Mouse (Mus musculus): ENCODE measurements around the gene Gm9837.
"Not testable (repeated sequence)": the region's sequence is repeated elsewhere in the genome, so short reads cannot be mapped to it uniquely, and the experiment has no call there.

The Gm9837 gene

DNA sequence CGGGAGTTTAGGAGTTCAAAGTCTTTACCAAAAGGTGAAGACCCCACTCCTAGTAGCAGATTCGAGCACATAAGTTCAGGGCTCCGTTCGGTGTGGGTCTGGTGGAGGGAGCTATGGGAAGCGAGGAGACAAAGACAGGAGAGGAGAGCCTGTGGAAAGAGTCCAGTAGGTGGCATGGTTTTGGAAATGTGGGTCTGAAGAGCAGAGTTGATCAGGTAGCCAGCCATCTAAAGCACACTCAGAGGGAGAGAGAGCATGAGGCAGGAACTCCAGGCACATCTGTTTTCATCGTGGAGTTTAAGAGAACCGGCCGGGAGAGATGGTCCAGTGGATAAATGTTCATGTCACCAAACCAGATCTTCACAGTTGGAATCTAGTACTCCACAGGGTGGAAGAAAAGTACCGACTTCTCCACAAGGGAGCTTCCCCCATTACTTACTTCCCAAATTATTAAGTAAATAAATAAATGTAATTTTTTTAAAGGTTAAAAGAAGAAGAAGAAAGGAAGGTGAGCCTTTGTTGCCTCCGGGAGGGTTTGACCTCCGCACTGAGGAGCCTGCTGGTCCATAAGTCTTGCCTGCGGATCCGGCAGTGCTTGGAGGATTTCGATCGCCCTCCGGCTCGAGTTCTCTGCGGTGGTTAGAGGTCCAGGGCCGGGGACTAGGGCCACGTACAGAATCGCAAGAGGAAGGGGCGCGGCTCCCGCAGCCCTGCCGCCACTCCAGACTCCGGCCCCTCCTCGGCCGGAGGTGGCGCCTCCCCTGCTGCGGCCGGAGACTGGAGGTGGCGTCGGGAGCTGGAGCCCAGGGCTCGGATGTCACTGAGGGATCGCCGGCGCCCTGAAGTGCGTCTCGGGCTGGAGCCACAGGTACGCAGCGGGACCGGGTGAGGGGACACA lies 13.6 kb downstream of the Gm9837 start, which contains the start of the genes Gm10447 and Shroom1:
TSS of gene Gm10447 (minus strand) at position 637 of the 898 bp plus-strand sequence.
TSS of gene Shroom1 (plus strand) at position 732 of the 898 bp plus-strand sequence.
- peak; percentile 51; the same call in 1 of the 2 replicates for ATAC-seq (ENCODE audit: low TSS enrichment)

DNA sequence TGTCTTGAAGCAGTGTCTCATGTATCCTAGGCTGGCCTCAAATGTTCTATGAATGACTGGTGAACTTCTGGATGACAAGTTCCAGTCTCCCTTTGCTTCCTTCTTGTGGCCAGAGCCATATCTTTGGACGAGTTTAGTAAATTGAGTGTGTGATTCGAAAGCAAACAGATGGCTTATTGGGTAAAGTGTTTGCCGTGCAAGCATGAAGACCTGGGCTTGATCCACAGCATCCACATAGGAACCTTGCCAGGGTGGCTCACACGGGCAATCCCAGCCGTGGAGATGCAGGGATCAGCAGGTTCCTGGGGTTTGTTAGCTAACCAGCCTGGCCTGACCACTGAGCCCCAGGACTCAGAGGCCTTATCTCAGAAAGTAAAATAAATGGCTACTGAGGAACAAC lies 17.2 kb downstream of the Gm9837 start:
- ATAC-seq (ENCODE audit: low TSS enrichment), result no peak

DNA sequence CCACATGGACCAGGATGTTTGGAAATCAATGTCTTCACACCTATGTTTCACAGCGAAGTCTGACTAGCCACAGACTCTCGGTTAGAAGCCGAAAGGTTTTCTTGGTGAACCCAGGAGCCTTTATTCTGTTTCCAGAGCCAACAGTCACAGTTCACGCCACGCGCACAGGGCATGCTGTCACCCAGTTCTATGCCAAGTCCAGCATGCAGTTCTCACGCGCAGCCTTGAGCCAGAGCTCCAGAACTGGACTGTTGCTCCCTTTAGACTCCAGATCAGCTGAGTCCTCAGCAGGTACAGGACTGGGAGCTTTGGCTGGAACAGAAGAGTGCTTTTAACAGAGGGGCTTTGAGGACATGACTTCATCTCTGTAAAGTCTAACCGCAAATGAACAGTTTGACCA lies 17.9 kb downstream of the Gm9837 start:
- no peak for ATAC-seq (ENCODE audit: low TSS enrichment)

DNA sequence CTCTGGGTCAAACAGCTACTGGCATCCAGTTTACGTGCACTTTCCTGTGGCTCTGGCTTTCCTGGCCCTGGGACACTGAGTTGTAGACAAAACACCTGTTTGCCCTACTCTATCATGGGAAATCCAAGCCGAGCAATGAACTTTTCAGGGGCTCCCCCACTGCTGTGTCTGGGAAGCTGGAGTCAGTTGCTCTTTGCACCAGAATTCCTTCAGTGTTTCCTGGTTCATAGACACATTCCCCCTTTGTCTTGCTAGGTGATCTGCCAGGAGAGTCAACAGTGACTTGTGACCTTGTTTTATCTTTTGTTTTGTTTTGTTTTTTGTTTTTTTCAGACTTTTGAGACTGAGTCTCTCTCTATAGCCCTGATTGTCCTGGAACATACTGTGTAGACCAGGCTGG lies 18.9 kb downstream of the Gm9837 start:
- ATAC-seq (ENCODE audit: low TSS enrichment), result no peak

DNA sequence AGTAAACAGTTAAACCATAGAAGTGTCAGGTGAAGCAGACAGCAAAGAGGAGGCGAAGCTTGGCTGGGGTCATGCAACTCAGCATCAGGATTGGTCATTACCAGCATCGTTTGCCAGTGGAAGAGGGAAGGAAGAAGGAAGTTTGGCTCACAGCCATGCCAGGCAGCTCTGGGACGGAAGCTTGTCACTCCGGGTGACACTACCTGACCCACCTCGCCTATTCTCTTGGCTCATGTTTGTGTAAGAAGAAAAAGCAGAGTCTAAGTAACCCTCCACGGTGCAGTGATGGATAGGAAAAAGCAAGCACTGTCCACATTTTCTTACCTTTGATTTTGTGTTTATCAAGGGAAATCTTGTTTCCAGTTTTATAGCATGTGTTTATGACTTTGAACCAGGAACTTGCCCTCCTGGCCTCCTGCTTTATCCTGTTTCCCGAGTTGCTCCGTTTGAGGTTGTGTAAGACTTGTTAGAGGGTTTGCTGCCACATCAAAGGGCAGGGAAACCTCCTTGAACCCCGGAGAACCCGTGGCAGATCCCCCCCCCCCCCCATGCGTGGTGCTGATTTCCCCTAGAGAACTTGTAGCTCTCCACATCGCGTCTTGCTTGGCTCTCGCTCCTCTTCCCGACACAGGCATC lies 20.1 kb downstream of the Gm9837 start:
- no peak for ATAC-seq (ENCODE audit: low TSS enrichment)

DNA sequence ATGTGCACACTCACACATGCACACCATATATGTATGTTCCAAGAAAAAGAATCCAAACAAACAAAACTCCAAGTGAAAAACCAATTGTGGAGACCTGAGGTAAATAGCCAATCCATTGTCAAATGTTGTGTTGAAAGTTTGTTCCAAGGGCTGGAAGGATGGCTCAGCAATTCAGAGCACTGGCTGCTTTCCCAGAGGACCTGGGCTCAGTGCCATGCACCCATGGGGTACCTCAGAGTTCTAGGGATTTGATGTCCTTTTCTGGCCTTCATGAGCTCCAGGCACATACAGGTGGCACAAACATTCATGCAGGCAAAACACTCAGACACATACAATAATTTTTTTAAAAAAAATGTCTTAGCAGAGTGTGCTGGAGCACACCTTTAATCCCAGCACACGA lies 21.8 kb downstream of the Gm9837 start:
- ATAC-seq (ENCODE audit: low TSS enrichment), result no peak

DNA sequence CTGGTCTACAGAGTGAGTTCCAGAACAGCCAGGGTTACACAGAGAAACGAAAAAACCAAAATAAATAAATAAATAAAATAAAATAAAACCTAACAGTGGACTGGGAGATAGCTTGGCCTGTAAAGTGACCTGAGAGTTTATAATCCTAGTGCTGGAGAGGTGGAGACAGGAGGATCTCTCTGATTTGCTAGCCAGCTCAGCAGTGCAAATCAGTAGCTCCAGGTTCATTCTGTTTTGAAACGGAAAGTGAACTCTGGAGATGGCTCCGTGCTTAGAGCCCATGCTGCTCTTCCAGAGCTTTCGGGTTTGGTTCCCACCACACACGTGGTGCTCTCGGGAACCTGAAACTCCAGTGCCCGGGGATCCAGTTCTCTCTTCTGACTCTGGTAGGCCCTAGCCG lies 22.3 kb downstream of the Gm9837 start:
- ATAC-seq (ENCODE audit: low TSS enrichment), result no peak

DNA sequence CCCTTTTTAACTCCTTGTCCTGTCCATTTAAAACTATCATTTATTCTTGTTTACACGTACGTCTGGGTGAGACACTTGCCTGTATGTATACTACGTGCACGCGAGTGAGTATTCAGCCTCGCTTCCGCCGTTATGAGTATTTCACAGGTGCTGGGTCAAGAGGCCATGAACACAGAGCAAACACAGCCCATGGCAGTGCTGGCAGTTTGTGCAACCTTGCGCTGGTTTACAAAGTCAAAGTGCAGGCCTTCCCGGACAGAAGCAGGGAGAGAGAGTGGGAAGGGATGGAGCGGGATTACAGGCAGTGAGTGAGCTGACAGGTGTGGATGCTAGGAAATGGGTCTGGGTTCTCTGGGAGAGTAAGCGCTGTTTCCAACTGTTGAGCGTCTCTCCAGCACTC lies 24.1 kb downstream of the Gm9837 start:
- ATAC-seq (ENCODE audit: low TSS enrichment), result no peak

DNA sequence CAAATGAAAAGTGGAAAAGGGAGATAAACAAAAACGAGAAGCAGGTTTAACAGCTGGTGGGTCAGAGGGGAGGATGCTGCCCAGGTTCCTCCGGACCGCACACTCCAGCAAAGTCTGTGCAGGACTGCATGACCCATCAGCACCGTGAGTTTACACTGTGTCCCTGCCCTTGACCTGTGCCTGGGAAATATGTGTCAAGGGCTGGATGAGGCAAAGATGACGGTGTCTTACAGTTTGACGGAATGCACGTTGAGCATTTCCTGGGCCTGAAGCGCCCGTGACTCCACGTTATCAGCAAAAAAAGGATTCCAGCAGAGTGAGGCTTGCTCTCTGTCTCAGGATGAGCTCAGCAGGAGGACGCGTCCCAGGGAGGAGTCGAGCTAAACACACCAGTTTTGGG lies 24.7 kb downstream of the Gm9837 start:
- ATAC-seq (ENCODE audit: low TSS enrichment), result no peak

DNA sequence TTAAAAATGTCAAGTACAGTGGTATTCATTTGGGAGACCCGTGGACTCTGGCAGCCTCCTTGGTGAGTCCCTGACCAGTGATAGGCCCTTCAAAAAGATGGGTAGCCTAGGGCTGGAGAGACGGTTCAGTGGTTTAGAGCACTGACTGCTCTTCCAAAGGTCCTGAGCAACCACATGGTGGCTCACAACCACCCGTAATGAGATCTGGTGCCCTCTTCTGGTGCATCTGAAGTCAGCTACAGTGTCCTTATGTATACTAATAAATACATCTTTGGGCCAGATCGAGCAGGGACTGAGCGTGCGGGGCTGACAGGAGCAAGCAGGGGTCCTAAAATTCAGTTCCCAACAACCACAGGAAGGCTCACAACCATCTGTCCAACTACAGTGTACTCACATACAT lies 26.4 kb downstream of the Gm9837 start:
- no peak for ATAC-seq (ENCODE audit: low TSS enrichment)

DNA sequence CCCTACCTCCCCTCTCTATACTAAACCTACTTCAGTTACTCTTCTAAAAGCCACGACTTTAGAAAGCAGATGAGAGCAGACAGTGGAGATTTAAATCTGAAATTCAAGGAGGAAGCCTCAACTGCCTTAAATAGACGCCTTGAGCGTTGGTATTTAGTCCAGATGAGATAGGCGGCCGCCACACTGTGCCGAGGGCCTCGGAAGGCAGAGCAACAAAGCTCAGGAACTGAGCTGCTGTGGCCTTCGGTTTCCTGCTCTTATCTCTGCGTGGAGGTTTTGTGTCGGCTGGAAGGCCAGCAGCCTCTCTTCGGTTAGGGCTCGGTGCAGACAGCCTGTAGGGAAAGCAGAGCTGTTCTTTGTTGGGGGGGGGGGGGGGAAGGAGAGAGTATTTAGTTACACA lies 28.4 kb downstream of the Gm9837 start:
- no peak for ATAC-seq (ENCODE audit: low TSS enrichment)

DNA sequence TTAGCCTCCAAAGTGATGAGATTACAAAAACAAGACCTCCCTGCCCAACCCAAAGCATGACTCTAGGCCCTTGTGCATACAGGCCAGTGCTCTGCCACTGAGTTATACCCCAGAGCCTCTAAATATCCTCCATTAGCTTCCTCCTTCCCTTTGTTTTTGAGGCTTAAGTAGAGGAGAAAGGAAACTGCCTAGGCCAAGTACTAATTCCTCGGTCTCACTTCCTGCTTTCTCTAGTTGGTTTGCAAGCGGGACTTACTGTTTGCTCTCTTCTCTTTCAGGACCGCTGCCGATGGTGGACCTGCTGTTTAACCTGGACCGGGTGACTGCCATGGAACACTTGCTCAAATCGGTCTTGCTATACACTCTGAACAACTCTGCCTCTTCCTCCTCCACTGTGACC lies 33.9 kb downstream of the Gm9837 start:
- no peak for ATAC-seq (ENCODE audit: low TSS enrichment)

DNA sequence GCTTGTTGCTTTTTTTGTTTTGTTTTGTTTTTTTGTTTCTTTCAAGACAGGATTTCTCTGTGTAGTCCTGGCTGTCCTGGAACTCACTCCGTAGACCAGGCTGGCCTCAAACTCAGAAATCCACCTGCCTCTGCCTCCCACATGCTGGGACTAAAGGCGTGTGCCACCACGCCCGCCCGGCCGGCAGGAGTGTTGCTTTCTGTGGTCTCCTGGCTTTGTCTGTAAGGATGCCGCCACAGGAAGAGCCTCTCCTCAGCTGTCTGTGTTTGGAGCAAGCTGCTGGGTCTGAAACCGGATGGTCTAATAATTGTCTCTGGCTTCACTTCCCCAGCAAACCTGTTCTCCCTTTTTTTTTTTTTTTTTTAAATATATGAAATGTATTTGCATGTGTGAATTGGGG lies 34.8 kb downstream of the Gm9837 start:
- ATAC-seq (ENCODE audit: low TSS enrichment), result no peak

DNA sequence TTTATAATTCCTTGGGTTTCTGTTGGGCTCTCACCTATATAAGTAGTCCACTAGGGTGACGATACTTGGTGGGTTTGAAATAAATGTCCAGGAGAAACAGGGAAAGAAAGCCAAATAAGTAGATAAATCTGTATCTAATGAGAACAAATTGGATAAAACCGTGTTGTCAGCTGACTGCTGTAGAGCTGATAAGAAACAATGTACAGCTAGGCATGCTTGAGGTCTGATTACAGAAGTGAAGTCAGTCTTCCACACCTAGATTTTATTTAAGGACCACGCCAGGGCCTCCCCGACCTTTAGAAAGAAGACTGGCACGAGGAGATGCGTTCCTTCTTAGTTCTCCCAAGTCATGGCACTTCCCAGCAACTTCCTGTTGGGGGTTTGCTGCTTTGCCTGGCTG lies 37.2 kb downstream of the Gm9837 start:
- no peak for ATAC-seq (ENCODE audit: low TSS enrichment)

DNA sequence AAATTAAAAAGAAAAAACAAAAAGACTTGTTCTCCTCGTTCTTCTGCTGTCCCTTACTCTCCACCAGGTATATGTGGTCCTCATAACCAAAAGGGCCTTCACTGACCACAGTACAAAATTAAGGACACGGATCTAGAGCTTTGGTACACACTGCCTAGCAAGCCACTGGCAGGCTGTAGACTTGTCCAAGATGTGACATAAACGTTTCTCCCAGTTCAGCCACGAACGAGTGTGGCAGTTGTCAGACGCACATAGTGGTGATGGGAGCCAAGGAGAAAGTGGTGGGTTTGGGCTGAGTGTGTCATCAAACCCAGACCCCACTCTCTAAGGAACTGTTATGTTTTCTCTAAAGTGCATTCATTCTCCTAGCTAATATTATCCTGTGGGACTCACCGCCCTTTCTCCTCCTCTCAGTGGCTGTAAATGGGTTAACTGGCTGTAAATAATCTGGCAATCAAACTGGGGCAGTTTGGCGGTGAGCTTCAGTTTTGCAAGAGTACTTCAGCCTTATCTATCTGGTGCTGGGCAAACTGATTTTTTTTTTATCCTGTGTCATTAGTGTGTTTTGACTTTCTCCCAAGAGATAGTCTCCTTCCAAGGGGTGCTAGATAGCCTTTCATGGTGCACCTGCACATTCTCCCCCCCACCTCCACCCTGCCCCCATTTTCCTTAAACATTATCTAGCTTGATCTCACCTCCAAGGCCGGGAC lies 38.8 kb downstream of the Gm9837 start:
- peak; percentile 15 for ATAC-seq (ENCODE audit: low TSS enrichment)

DNA sequence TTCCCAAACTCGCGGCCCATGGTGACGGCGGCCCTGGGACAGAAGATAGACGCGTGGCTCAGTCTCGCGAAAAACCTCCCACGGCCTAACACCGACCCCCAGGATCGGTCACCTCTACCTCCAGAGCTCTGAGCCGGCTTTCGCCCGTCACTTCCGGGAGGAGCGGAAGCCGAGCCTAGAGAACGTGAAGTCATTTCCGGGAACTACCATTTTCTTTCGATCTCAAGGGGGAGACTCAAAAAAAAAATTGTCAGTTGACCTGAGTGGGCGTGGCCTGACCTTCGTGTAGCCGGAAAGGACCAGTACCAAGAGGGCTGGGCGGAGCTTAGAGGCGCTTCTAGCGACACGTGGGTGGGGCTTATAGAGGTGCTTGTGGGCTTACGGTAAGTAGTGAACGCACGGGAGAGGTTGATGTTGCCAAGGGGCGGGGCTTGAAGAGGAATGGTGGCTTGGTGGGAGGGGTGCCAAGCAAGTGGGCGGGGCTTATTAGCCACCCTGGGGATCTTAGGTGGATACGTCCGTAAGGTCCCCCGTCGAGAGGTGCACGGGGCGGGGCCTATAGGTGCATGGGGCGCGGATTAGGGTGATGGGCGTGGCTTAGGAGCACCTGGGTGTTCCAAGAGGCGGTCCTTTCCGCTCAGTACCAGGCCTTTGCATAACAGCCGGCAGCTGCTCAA lies 39.5 kb downstream of the Gm9837 start, which contains the start of the genes Uqcrq and Gdf9:
TSS of gene Uqcrq (minus strand) at position 162 of the 677 bp plus-strand sequence.
TSS of gene Gdf9 (plus strand) at position 354 of the 677 bp plus-strand sequence.
- ATAC-seq (ENCODE audit: low TSS enrichment), result peak; percentile 88

DNA sequence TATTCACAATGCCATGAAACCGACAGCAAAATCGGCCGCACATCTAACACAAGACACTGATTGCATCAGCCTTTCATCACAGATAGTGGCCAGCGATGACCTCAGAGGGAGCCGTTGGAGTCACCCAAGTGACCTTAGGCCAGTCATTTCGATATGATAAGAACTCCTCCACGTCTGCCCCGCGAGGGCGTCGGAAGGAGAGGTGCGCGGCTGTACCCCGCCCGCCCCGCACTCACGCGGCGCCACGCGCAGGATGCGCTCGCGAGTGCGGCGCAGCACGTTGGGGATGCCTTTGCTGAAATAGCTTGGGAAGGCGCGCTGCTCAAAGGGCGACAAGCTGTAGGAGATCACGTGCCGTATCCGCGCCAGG lies 40.0 kb downstream of the Gm9837 start:
- ATAC-seq (ENCODE audit: low TSS enrichment), result peak; percentile 44

DNA sequence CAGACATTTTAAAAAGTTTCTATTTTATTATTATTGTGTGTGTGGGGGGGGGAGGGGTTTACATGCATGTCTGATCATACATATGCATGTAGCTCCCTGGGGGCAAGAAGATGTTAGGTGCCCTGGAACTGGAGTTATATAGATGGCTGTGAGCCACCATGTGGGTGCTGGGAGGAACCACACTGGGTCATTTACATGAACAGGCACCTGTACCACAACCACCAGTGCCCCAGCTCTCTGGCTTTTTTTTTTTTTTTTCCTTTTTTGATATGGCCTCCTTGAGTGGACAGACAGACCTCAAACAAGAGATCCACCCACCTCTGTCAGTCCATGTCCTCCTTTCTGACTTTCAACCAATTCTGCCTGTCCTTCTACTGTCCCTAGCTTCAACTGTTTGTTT lies 41.1 kb downstream of the Gm9837 start:
- ATAC-seq (ENCODE audit: low TSS enrichment), result no peak

DNA sequence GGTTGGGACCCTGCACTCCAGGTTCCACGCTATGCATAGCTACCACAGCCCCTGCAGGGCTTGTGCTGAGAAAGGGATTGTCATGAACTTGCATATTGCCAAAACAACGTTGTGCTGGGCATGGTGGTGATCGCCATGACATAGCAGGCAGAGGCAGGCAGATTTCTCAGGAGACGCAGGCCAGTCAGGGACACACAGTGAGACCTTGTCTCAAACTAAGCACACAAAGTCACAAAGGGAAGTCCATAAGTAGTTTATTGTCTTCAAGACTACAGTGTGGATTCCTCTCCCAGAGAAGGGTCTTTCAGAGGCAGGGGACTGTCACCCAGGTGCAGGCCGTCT lies 41.6 kb downstream of the Gm9837 start:
- ATAC-seq (ENCODE audit: low TSS enrichment), result no peak

DNA sequence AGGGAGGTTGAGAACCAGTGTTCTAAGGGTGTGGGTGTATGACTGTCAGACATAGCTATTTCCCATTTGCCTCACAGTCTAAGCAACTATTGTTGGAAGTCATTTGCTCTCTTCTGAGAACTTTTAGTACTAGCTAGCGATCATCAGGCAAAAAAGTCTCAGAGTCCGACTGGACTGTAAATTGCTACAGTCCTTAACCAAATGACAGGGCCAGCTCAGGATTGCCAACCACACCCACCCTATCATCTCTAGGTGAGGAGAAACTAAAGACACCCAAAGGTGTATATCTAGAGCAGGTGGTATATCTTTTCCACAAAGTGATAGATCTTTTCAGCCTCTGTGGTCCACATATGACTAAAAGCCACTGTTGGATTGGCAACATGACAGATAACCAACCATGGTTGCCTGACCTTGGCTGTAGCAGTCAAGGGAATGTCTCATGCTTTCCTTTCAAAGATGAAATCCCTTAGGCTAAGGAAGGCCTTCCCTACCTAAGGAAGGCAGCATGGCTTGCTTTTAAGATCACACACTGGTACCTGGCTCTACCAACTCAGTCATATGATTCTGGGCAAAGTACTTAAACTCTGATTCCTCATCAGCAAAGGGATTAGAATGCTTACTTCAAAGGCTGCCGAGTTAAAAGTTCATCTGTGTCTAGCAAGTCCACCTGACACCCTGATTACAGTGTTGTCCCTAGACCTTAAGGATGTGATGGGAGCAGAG lies 42.1 kb downstream of the Gm9837 start:
- ATAC-seq (ENCODE audit: low TSS enrichment), result no peak

DNA sequence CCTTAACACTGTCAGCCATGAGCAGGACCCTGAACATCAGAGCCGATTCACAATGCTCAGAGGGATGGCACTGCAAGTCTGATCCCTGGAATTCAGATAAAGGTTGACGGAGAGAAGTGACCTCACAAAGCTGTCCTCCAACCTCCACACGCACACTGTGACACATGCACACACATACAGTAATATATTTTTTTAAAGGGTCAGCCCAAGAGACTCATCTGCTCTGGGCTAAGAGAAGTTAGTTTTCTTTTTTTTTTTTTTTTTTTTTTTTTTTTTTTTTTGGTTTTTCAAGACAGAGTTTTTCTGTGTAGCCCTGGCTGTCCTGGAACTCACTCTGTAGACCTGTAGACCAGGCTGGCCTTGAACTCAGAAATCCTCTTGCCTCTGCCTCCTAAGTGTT lies 43.4 kb downstream of the Gm9837 start:
- not testable (repeated sequence) for ATAC-seq (ENCODE audit: low TSS enrichment)
